Mouse (Mus musculus): ENCODE data around the gene Flt1. TPM values are rescaled to one million over a fixed set of nuclear protein-coding genes. Genes with fewer than 3 reads are reported as not detected.

The Flt1 gene
- polyA plus RNA-seq, 1 experiment from 2014 or later = 8.7 TPM

- Histone ChIP-seq H3K4me1 (peaks cover 18% of the 10 kb centered on the region), H3K27me3 (ENCODE audit: poor library complexity, severe bottlenecking) (no peaks in the 10 kb centered on the region), H3K36me3 (replicated peaks) (no peaks in the 10 kb centered on the region), H3K9me3 (no peaks in the 10 kb centered on the region), H3K4me3 (no peak overlapping the region), H3K27ac (no peak overlapping the region)
- DNase-seq (ENCODE audit: extremely low spot score, low spot score) = no peak
- WGBS = 88% methylated on average over 5 of the region's 5 CpGs
These were observed 45.1 kb downstream of the Flt1 start for GRCm38 (mm10) chr5:147680711-147681110.

GRCm38 (mm10) chr5:147679316-147679715 is 46.5 kb downstream of the Flt1 start:
- Histone ChIP-seq H3K36me3 (replicated peaks) (no peaks in the 10 kb centered on the region), H3K9me3 (no peaks in the 10 kb centered on the region), H3K27me3 (ENCODE audit: poor library complexity, severe bottlenecking) (no peaks in the 10 kb centered on the region), H3K4me3 (no peak overlapping the region), H3K27ac (no peak overlapping the region), H3K4me1 (peaks cover 16% of the 10 kb centered on the region; the same call in 1 of the 2 replicates)
- 91% methylated on average over 12 of the region's 12 CpGs for WGBS
- no peak for DNase-seq (ENCODE audit: extremely low spot score, low spot score)

- no peaks in the 10 kb centered on the region for H3K36me3 ChIP-seq (replicated peaks)
- 72% methylated on average over 5 of the region's 5 CpGs for WGBS
- DNase-seq (ENCODE audit: extremely low spot score, low spot score) = no peak
- 0 out of 2 replicates have a peak, but pooled peaks cover 8% of the 10 kb centered on the region for H3K4me1 ChIP-seq
- no peak overlapping the region for H3K27ac ChIP-seq
- H3K9me3 ChIP-seq = no peaks in the 10 kb centered on the region
- no peak overlapping the region for H3K4me3 ChIP-seq
- no peaks in the 10 kb centered on the region for H3K27me3 ChIP-seq (ENCODE audit: poor library complexity, severe bottlenecking)
These were observed 50.0 kb downstream of the Flt1 start for GRCm38 (mm10) chr5:147675791-147676190.

- Histone ChIP-seq H3K4me1 (0 out of 2 replicates have a peak, but pooled peaks cover 8% of the 10 kb centered on the region), H3K4me3 (no peak overlapping the region), H3K9me3 (no peaks in the 10 kb centered on the region), H3K36me3 (replicated peaks) (no peaks in the 10 kb centered on the region), H3K27me3 (ENCODE audit: poor library complexity, severe bottlenecking) (no peaks in the 10 kb centered on the region), H3K27ac (no peak overlapping the region)
- DNase-seq (ENCODE audit: extremely low spot score, low spot score) = no peak
- WGBS = 93% methylated on average over 19 of the region's 19 CpGs
These were observed 53.9 kb downstream of the Flt1 start for GRCm38 (mm10) chr5:147671765-147672424.

GRCm38 (mm10) chr5:147668637-147669344 is 57.0 kb downstream of the Flt1 start:
- peaks cover 5% of the 10 kb centered on the region; the same call in 1 of the 2 replicates for H3K4me1 ChIP-seq
- 89% methylated on average over 15 of the region's 15 CpGs for WGBS
- no peaks in the 10 kb centered on the region for H3K27me3 ChIP-seq (ENCODE audit: poor library complexity, severe bottlenecking)
- DNase-seq (ENCODE audit: extremely low spot score, low spot score) = no peak
- H3K4me3 ChIP-seq = no peak overlapping the region
- H3K36me3 ChIP-seq (replicated peaks) = no peaks in the 10 kb centered on the region
- no peak overlapping the region for H3K27ac ChIP-seq
- no peaks in the 10 kb centered on the region for H3K9me3 ChIP-seq

- H3K27ac ChIP-seq = no peak overlapping the region
- no peaks in the 10 kb centered on the region for H3K9me3 ChIP-seq
- DNase-seq (ENCODE audit: extremely low spot score, low spot score) = no peak
- peaks cover 5% of the 10 kb centered on the region; the same call in 1 of the 2 replicates for H3K4me1 ChIP-seq
- H3K36me3 ChIP-seq (replicated peaks) = no peaks in the 10 kb centered on the region
- H3K27me3 ChIP-seq (ENCODE audit: poor library complexity, severe bottlenecking) = no peaks in the 10 kb centered on the region
- 84% methylated on average over 13 of the region's 13 CpGs for WGBS
- no peak overlapping the region for H3K4me3 ChIP-seq
These were observed 59.9 kb downstream of the Flt1 start for GRCm38 (mm10) chr5:147665946-147666345.

GRCm38 (mm10) chr5:147665381-147665780 is 60.4 kb downstream of the Flt1 start:
- H3K27me3 ChIP-seq (ENCODE audit: poor library complexity, severe bottlenecking) = no peaks in the 10 kb centered on the region

GRCm38 (mm10) chr5:147659909-147660308 is 65.9 kb downstream of the Flt1 start:
- no peaks in the 10 kb centered on the region for H3K36me3 ChIP-seq (replicated peaks)

More at GRCm38 (mm10) chr5:147665381-147665780, 60.4 kb downstream of the Flt1 start:
- 93% methylated on average over 9 of the region's 9 CpGs for WGBS
- no peak for DNase-seq (ENCODE audit: extremely low spot score, low spot score)
- H3K4me3 ChIP-seq = no peak overlapping the region
- H3K36me3 ChIP-seq (replicated peaks) = no peaks in the 10 kb centered on the region
- no peak overlapping the region for H3K27ac ChIP-seq
- no peaks in the 10 kb centered on the region for H3K9me3 ChIP-seq
- H3K4me1 ChIP-seq = peaks cover 5% of the 10 kb centered on the region; the same call in 1 of the 2 replicates

GRCm38 (mm10) chr5:147657882-147658855 is 67.6 kb downstream of the Flt1 start:
- H3K36me3 ChIP-seq (replicated peaks) = no peaks in the 10 kb centered on the region
- no peaks in the 10 kb centered on the region for H3K27me3 ChIP-seq (ENCODE audit: poor library complexity, severe bottlenecking)
- WGBS = 73% methylated on average over 17 of the region's 17 CpGs
- H3K9me3 ChIP-seq = no peaks in the 10 kb centered on the region
- peaks cover 11% of the 10 kb centered on the region for H3K4me1 ChIP-seq
- no peak overlapping the region for H3K4me3 ChIP-seq
- H3K27ac ChIP-seq = 0 out of 2 replicates have a peak overlapping the region, but pooled peaks have one; percentile 2
- no peak for DNase-seq (ENCODE audit: extremely low spot score, low spot score)

More at GRCm38 (mm10) chr5:147659909-147660308, 65.9 kb downstream of the Flt1 start:
- DNase-seq (ENCODE audit: extremely low spot score, low spot score) = no peak
- Histone ChIP-seq H3K27me3 (ENCODE audit: poor library complexity, severe bottlenecking) (no peaks in the 10 kb centered on the region), H3K4me3 (no peak overlapping the region), H3K9me3 (no peaks in the 10 kb centered on the region), H3K27ac (no peak overlapping the region), H3K4me1 (peaks cover 11% of the 10 kb centered on the region)
- 79% methylated on average over 7 of the region's 7 CpGs for WGBS

GRCm38 (mm10) chr5:147655761-147656160 is 70.0 kb downstream of the Flt1 start:
- Histone ChIP-seq H3K9me3 (no peaks in the 10 kb centered on the region), H3K27me3 (ENCODE audit: poor library complexity, severe bottlenecking) (no peaks in the 10 kb centered on the region), H3K27ac (no peak overlapping the region), H3K4me3 (no peak overlapping the region), H3K36me3 (replicated peaks) (no peaks in the 10 kb centered on the region), H3K4me1 (peaks cover 11% of the 10 kb centered on the region)
- no peak for DNase-seq (ENCODE audit: extremely low spot score, low spot score)
- WGBS = 89% methylated on average over 7 of the region's 7 CpGs

- 93% methylated on average over 14 of the region's 14 CpGs for WGBS
- no peak overlapping the region for H3K27ac ChIP-seq
- H3K4me1 ChIP-seq = 0 out of 2 replicates have a peak, but pooled peaks cover 3% of the 10 kb centered on the region
- no peak overlapping the region for H3K4me3 ChIP-seq
- H3K36me3 ChIP-seq (replicated peaks) = no peaks in the 10 kb centered on the region
- DNase-seq (ENCODE audit: extremely low spot score, low spot score) = no peak
- no peaks in the 10 kb centered on the region for H3K27me3 ChIP-seq (ENCODE audit: poor library complexity, severe bottlenecking)
- H3K9me3 ChIP-seq = no peaks in the 10 kb centered on the region
These were observed 74.6 kb downstream of the Flt1 start for GRCm38 (mm10) chr5:147651233-147651632.

- no peaks in the 10 kb centered on the region for H3K27me3 ChIP-seq (ENCODE audit: poor library complexity, severe bottlenecking)
- H3K4me1 ChIP-seq = peaks cover 4% of the 10 kb centered on the region; the same call in 1 of the 2 replicates
- no peak overlapping the region for H3K27ac ChIP-seq
- no peaks in the 10 kb centered on the region for H3K36me3 ChIP-seq (replicated peaks)
- 80% methylated on average over 14 of the region's 14 CpGs for WGBS
- H3K9me3 ChIP-seq = no peaks in the 10 kb centered on the region
- H3K4me3 ChIP-seq = no peak overlapping the region
- DNase-seq (ENCODE audit: extremely low spot score, low spot score) = no peak
These were observed 79.4 kb downstream of the Flt1 start for GRCm38 (mm10) chr5:147646351-147646929.
